Mouse (Mus musculus) Muller cell, postnatal 12 days (primary cell): ENCODE results near the gene Vegfb.
"Not testable (repeated sequence)": the region's sequence is repeated elsewhere in the genome, so short reads cannot be mapped to it uniquely, and the experiment has no call there.

Experiments
- DNase-seq: peaks from one replicate; pipeline ENCODE4 v3.0.0-alpha.2; 2015; ENCODE audit errors: inconsistent ontology term

Gene Vegfb

GRCm38 (mm10) chr19:6992011-6992858 lies 4.8 kb upstream of the Vegfb start, which contains the start of gene Dnajc4:
TSS of gene Dnajc4 (minus strand) at chr19:6992572.
- DNase-seq, result peak; percentile 97

- DNase-seq, result not testable (repeated sequence)
Measured at GRCm38 (mm10) chr19:6991166-6991565, 3.7 kb upstream of the Vegfb start.

GRCm38 (mm10) chr19:6990712-6991111 lies 3.3 kb upstream of the Vegfb start:
- DNase-seq, result no peak

- no peak for DNase-seq
Measured at GRCm38 (mm10) chr19:6989251-6989650, 1.8 kb upstream of the Vegfb start.

GRCm38 (mm10) chr19:6987904-6988285 lies 444 bp upstream of the Vegfb start:
- DNase-seq, result no peak

- no peak for DNase-seq
Measured at GRCm38 (mm10) chr19:6985951-6986708, 1.3 kb downstream of the Vegfb start.

- no peak for DNase-seq
Measured at GRCm38 (mm10) chr19:6985300-6985699, 2.2 kb downstream of the Vegfb start.

- DNase-seq, result peak; percentile 77
Measured at GRCm38 (mm10) chr19:6983621-6984020, 3.8 kb downstream of the Vegfb start.

- DNase-seq, result no peak
Measured at GRCm38 (mm10) chr19:6981465-6981864, 6.0 kb downstream of the Vegfb start.

- DNase-seq, result peak; percentile 98
Measured at GRCm38 (mm10) chr19:6980381-6981093, 6.9 kb downstream of the Vegfb start, which contains the start of gene Fkbp2. TSS of gene Fkbp2 (minus strand) at chr19:6980501.

- peak; percentile 100 for DNase-seq
Measured at GRCm38 (mm10) chr19:6979486-6980380, 7.7 kb downstream of the Vegfb start.

GRCm38 (mm10) chr19:6979001-6979479 lies 8.4 kb downstream of the Vegfb start:
- peak; percentile 59 for DNase-seq

- no peak for DNase-seq
Measured at GRCm38 (mm10) chr19:6978639-6978974, 8.8 kb downstream of the Vegfb start.

- DNase-seq, result no peak
Measured at GRCm38 (mm10) chr19:6977759-6978638, 9.5 kb downstream of the Vegfb start.

- DNase-seq, result peak; percentile 77
Measured at GRCm38 (mm10) chr19:6975537-6976521, 11.6 kb downstream of the Vegfb start, which contains the start of gene Plcb3. TSS of gene Plcb3 (minus strand) at chr19:6976470.

GRCm38 (mm10) chr19:6974211-6975205 lies 12.9 kb downstream of the Vegfb start, which contains the start of gene Ppp1r14b:
TSS of gene Ppp1r14b (plus strand) at chr19:6974968.
- DNase-seq, result peak; percentile 96

- DNase-seq, result no peak
Measured at GRCm38 (mm10) chr19:6973581-6974190, 13.8 kb downstream of the Vegfb start.
